Mouse (Mus musculus) layer of hippocampus, postnatal 36 days (tissue): ENCODE results near the gene Sucla2. TPM values are rescaled to one million over a fixed set of nuclear protein-coding genes. Genes with fewer than 3 reads are reported as not detected.
"Not testable (repeated sequence)": the region's sequence is repeated elsewhere in the genome, so short reads cannot be mapped to it uniquely, and the experiment has no call there.

ENCODE experiments used
- DNase-seq, 2 experiments: peaks; one replicate each; pipeline ENCODE4 v3.0.0; 2022
- total RNA-seq, 2 experiments: library from RNA; stranded (reverse); gene quantifications; 2 replicates each; pipeline ENCODE4 v1.2.3; 2021

Sucla2 gene
- total RNA-seq, 2 experiments from 2014 or later, result 153 to 167 TPM

- DNase-seq, result not testable (repeated sequence)
These were observed 89.8 kb downstream of the Sucla2 start for GRCm38 (mm10) chr14:73614961-73615360.

GRCm38 (mm10) chr14:73620880-73621279 is 95.8 kb downstream of the Sucla2 start:
- peak; percentile 40 to 43 for DNase-seq

GRCm38 (mm10) chr14:73622988-73623387 is 97.9 kb downstream of the Sucla2 start:
- DNase-seq, result no peak

GRCm38 (mm10) chr14:73625469-73625868 is 100.3 kb downstream of the Sucla2 start:
- DNase-seq, result no peak

- DNase-seq, result no peak
These were observed 106.4 kb downstream of the Sucla2 start for GRCm38 (mm10) chr14:73631511-73631910.

GRCm38 (mm10) chr14:73632648-73633263 is 107.6 kb downstream of the Sucla2 start:
- DNase-seq, result peak; percentile 24 to 50

- DNase-seq, result no peak
These were observed 109.2 kb downstream of the Sucla2 start for GRCm38 (mm10) chr14:73634356-73634755.

- no peak for DNase-seq
These were observed 112.3 kb downstream of the Sucla2 start for GRCm38 (mm10) chr14:73637460-73637859.

Other genes with a start within 250 kb of the Sucla2 start
- gene Rb1, start 199.5 kb upstream of the Sucla2 start, total RNA-seq, result 10 to 100 TPM; 39.2 to 43.2 TPM
- gene Itm2b, start 140.0 kb upstream of the Sucla2 start, total RNA-seq, result 1,000 to 10,000 TPM in 1 of 2 experiments, 100 to 1,000 TPM in 1; 984 to 1,028 TPM
- 10 to 100 TPM; 30.0 to 31.6 TPM for gene Med4, start 15.3 kb upstream of the Sucla2 start, total RNA-seq
- 1 to 10 TPM; 5.6 to 6.0 TPM for gene Nudt15, start 22.9 kb downstream of the Sucla2 start, total RNA-seq
- gene Gm21750, start 135.9 kb downstream of the Sucla2 start, total RNA-seq, result not detected